13 mouse cellular contexts compared by ENCODE assay signal in genomic region chr7:50210678-50211251, GRCm38 (mm10).
DNase-seq lines count a peak whose midpoint lies in the region; ATAC-seq and TF ChIP-seq lines count a peak whose summit lies in the region.
"Had no signal": no experiment of that assay in that cellular context is flagged by ENCODE, and none has a peak within 500 bp of the region (broad histone marks: within the 10 kb centered on the region; RNA-seq: fewer than 3 reads in every experiment).

No protein-coding gene starts in this region.

- WGBS in hindbrain, embryonic 13.5 days = 30% methylated on average over 6 of the region's 6 CpGs
- 36% methylated on average over 6 of the region's 6 CpGs for WGBS in hindbrain, embryonic 12.5 days

- H3K4me1 ChIP-seq in hindbrain, embryonic 13.5 days (replicated peaks) = peaks cover 6% of the 10 kb centered on the region
- peaks cover 4% of the 10 kb centered on the region for H3K4me1 ChIP-seq in hindbrain, embryonic 12.5 days

- 0 out of 2 replicates have a peak overlapping the region, but pooled peaks have one; percentile 8 for H3K4me2 ChIP-seq in hindbrain, embryonic 13.5 days
- H3K4me2 ChIP-seq in hindbrain, embryonic 12.5 days (replicated peaks) = no peak overlapping the region

- no peaks in the 10 kb centered on the region for H3K36me3 ChIP-seq in hindbrain, embryonic 13.5 days
- no peaks in the 10 kb centered on the region for H3K36me3 ChIP-seq in hindbrain, embryonic 12.5 days

- H3K9ac ChIP-seq in hindbrain, embryonic 13.5 days = no peak overlapping the region
- H3K9ac ChIP-seq in hindbrain, embryonic 12.5 days = no peak overlapping the region

- TF ChIP-seq CTCF in layer of hippocampus, adult 2 months (conservative IDR thresholded peaks at IDR 0.05) = no peak

- no peaks in the 10 kb centered on the region for H3K27me3 ChIP-seq in hindbrain, embryonic 13.5 days
- H3K27me3 ChIP-seq in hindbrain, embryonic 12.5 days = no peaks in the 10 kb centered on the region
- H3K27me3 ChIP-seq: Patski had no signal

- H3K27ac ChIP-seq in hindbrain, embryonic 13.5 days = peak overlapping the region; percentile 58; the same call in 1 of the 2 replicates
- no peak overlapping the region for H3K27ac ChIP-seq in hindbrain, embryonic 12.5 days
- H3K27ac ChIP-seq in layer of hippocampus, adult 2 months = 0 out of 2 replicates have a peak overlapping the region, but pooled peaks have one; percentile 25
- H3K27ac ChIP-seq: macrophage had no signal

- ATAC-seq in hindbrain, embryonic 13.5 days (ENCODE audit: low FRiP score) = peak; percentile 58
- no peak for ATAC-seq in hindbrain, embryonic 12.5 days (ENCODE audit: low FRiP score)
- ATAC-seq in inflammation-experienced regulatory T-cells, adult 6 months = no peak
- ATAC-seq: Patski had no signal

- peak; percentile 33 for DNase-seq in retina, postnatal 1 day
- no peak for DNase-seq in retina, embryonic 14.5 days (ENCODE audit: low spot score)
- peak; percentile 39 to 44 for DNase-seq in layer of hippocampus, adult 2 months (ENCODE audit: low spot score in 2 of 2)
- peak; percentile 12 for DNase-seq in telencephalon, adult 2 months (ENCODE audit: low read depth, low spot score)
- no peak for DNase-seq in thymus, postnatal 4 days
- DNase-seq: adrenal gland, postnatal 36 days; cerebellum, postnatal 14 days; kidney, adult 2 months had no signal

- H3K4me3 ChIP-seq in hindbrain, embryonic 13.5 days = no peak overlapping the region
- H3K4me3 ChIP-seq in hindbrain, embryonic 12.5 days = no peak overlapping the region
- no peak overlapping the region for H3K4me3 ChIP-seq in layer of hippocampus, adult 2 months

- 0 out of 2 replicates have a peak, but pooled peaks cover 8% of the 10 kb centered on the region for H3K9me3 ChIP-seq in hindbrain, embryonic 13.5 days
- 0 out of 2 replicates have a peak, but pooled peaks cover 4% of the 10 kb centered on the region for H3K9me3 ChIP-seq in hindbrain, embryonic 12.5 days (replicated peaks)

Comparison
In these comparisons a context has a peak if more than half of its experiments do, and no peak if none do; other contexts are left out.
1. DNase-seq: peak in retina, postnatal 1 day (single experiment), layer of hippocampus, adult 2 months (2 of 2) and telencephalon, adult 2 months (single experiment); none in retina, embryonic 14.5 days (single experiment) and thymus, postnatal 4 days (single experiment).